Mouse (Mus musculus) C2C12 (cell line): ENCODE results near the gene Cpsf4l.

Source experiments
- CTCF ChIP-seq: IDR thresholded peaks from one replicate; pipeline ENCODE4 v1.5.1; 2011; ENCODE audit not compliant: control insufficient read depth, insufficient read depth, insufficient read length
- MAX ChIP-seq: IDR thresholded peaks from one replicate; pipeline ENCODE4 v1.6.1; 2011; ENCODE audit warnings: mild to moderate bottlenecking, control low read depth
- MYOD1 ChIP-seq: IDR thresholded peaks from one replicate; pipeline ENCODE4 v1.6.1; 2011; ENCODE audit warnings: low read depth; ENCODE audit not compliant: control insufficient read depth, insufficient read length

GRCm38 (mm10) chr11:113740100-113740499, 30.3 kb upstream of the Cpsf4l start:
- no peak for TF ChIP-seq CTCF
- TF ChIP-seq MAX = no peak
- no peak for TF ChIP-seq MYOD1
